Comparison of ENCODE assay signal across 23 mouse cellular contexts in genomic region chr17:34344882-34345281, GRCm38 (mm10). TPM values are rescaled to one million over a fixed set of nuclear protein-coding genes. Genes with fewer than 3 reads are reported as not detected.
"Had no signal": no experiment of that assay in that cellular context is flagged by ENCODE, and none has a peak within 500 bp of the region (broad histone marks: within the 10 kb centered on the region; RNA-seq: fewer than 3 reads in every experiment).

No protein-coding gene starts in this region.

- H3K36me3 ChIP-seq: neural tube, embryonic 12.5 days; neural tube, embryonic 13.5 days; neural tube, embryonic 15.5 days; stomach, embryonic 15.5 days had no signal

- H3K27ac ChIP-seq: neural tube, embryonic 12.5 days; neural tube, embryonic 13.5 days; neural tube, embryonic 15.5 days; stomach, embryonic 15.5 days; stomach, postnatal 0 days had no signal

- H3K4me1 ChIP-seq: neural tube, embryonic 12.5 days; neural tube, embryonic 13.5 days; neural tube, embryonic 15.5 days; stomach, embryonic 15.5 days had no signal

- H3K9me3 ChIP-seq: neural tube, embryonic 12.5 days; neural tube, embryonic 13.5 days; neural tube, embryonic 15.5 days; stomach, embryonic 15.5 days had no signal

- H3K4me3 ChIP-seq: neural tube, embryonic 12.5 days; neural tube, embryonic 13.5 days; neural tube, embryonic 15.5 days; stomach, embryonic 15.5 days had no signal

- DNase-seq: retina, postnatal 1 day; right cerebral cortex, adult 18-20 months; right cerebral cortex, postnatal 14 days; right cerebral cortex, postnatal 25 days; right cerebral cortex, postnatal 4 days; spleen, adult 18-20 months; thymus, adult 18-20 months; thymus, adult 2 months; thymus, postnatal 14 days; thymus, postnatal 25 days; thymus, postnatal 36 days; thymus, postnatal 4 days had no signal

- H3K4me2 ChIP-seq: neural tube, embryonic 12.5 days; neural tube, embryonic 13.5 days; neural tube, embryonic 15.5 days; stomach, embryonic 15.5 days had no signal

- H3K27me3 ChIP-seq: neural tube, embryonic 12.5 days; neural tube, embryonic 13.5 days; neural tube, embryonic 15.5 days had no signal

- H3K9ac ChIP-seq: neural tube, embryonic 12.5 days; neural tube, embryonic 13.5 days; neural tube, embryonic 15.5 days; stomach, embryonic 15.5 days had no signal

RNA-seq across cellular contexts. Expression of gene Btnl2, which starts 9.7 kb away (rescaled TPM):
- polyA plus RNA-seq: neural tube, embryonic 12.5 days; neural tube, embryonic 13.5 days; neural tube, embryonic 14.5 days; neural tube, embryonic 15.5 days had no signal

RNA-seq across cellular contexts. Expression of gene H2-Eb2, which starts 19.4 kb away (rescaled TPM):
- polyA plus RNA-seq: neural tube, embryonic 12.5 days; stomach, embryonic 14.5 days; stomach, embryonic 15.5 days; stomach, embryonic 16.5 days; stomach, postnatal 0 days; testis, adult 2 months had no signal

RNA-seq across cellular contexts. Expression of gene Btnl1, which starts 32.0 kb away (rescaled TPM):
- polyA plus RNA-seq: neural tube, embryonic 12.5 days; neural tube, embryonic 13.5 days; neural tube, embryonic 14.5 days; neural tube, embryonic 15.5 days; stomach, embryonic 14.5 days; urinary bladder, adult 2 months had no signal

RNA-seq across cellular contexts. Expression of gene BC051142, which starts 53.7 kb away (rescaled TPM):
- polyA plus RNA-seq: small intestine, adult 2 months had no signal
